Mouse (Mus musculus) adrenal gland, postnatal 14 days (tissue): ENCODE data around the gene Sowaha. TPM values are rescaled to one million over a fixed set of nuclear protein-coding genes. Genes with fewer than 3 reads are reported as not detected.
A peak's percentile ranks its signal among the peaks of the same experiment; 100 is the strongest.

Experiments used
- DNase-seq: peaks from one replicate; pipeline ENCODE4 v3.0.0; 2021; ENCODE audit warnings: mixed read lengths
- total RNA-seq: library from RNA; stranded (reverse); gene quantifications from 2 replicates; pipeline ENCODE4 v1.2.3, GENCODE M21; 2021

Gene Sowaha
- total RNA-seq, 1 experiment from 2014 or later = 1.1 TPM

DNA sequence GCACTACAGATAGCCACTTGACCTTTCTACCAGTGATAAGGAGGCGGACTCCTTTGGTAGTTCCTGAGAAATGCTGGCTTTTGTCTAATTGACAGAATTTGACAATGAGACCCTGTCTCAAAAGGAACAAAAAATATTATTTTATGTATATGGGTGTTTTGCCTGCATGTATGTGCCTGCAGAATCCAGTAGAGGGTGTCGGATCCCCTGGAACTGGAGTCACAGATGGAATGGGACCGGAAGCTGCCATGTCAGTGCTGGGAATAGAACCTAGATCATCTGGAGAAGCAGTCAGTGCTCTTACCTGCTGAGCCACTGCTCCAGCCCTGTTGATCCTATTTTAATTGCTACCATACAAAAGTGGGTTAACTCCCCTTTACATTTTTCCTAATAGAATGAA, 7.4 kb downstream of the Sowaha start:
- no peak for DNase-seq

DNA sequence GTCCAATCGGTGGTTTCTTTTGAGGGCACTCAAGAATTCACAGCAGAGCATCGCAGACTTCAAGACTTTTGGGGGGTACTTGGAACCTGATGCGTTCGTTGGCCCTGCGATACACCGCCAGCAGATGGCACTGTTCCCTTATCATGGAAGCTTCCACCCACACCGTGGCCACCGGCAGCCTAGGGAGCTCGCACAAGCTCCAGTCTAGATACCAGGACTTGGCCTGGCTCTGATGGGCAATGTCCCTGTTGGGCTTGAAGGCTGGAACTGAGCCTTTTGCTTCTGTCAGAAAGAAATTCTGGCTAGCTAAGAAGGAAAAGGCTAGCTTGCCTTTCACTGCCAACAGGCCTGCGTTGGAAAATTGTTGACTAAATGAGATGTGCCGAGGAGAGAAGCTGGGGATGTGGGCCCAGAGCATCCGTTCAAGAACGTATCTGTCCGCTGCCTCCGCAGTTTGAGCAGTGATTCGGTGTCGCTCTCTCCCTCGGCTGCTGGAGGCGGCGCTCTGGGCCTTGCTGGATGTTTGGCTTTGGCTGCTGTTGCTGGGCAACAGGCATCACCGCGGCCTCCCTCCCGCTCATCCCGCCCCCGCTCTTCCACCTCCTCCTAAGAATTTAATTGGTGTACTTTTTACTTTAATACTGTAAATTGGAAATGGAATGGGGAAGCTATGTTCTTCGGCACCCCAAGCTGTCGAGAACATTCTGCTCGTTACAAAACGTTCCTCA, 9.9 kb downstream of the Sowaha start, which contains the start of gene Gm9837:
Gm9837 (minus strand) TSS at position 512 of the 728 bp plus-strand sequence.
- DNase-seq = peak; percentile 92

DNA sequence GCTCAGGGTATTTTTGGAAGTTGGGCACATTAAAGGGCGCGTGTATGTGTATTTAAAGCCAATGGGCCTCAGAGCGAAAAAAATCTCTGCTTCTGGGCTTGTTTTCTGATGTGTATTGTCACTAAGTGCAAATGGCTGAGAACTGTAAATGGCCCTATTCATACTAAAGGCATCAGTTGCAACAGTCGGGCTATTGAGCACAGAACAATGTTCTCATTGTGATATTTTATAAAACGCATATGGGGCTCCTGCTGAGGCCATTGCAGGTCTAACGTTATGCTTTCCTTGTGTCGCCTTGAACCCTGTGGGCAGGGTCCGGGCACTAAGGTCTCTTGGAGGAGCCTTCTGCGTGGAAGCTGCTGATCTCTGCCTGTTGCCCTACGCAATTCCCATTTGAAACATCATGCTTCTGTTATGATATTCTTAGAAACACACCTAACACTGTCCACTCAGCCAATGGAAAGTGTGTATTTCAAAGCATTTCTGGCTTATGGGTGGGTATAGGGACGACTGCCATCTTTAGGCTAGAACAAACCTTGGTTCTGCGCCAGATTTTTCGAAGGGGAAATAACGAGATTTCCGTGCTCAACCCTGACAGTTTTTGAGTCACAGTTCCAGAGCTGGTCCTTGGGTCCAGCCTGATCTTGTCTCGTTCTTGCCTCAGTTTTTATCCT, 10.6 kb downstream of the Sowaha start:
- no peak for DNase-seq

DNA sequence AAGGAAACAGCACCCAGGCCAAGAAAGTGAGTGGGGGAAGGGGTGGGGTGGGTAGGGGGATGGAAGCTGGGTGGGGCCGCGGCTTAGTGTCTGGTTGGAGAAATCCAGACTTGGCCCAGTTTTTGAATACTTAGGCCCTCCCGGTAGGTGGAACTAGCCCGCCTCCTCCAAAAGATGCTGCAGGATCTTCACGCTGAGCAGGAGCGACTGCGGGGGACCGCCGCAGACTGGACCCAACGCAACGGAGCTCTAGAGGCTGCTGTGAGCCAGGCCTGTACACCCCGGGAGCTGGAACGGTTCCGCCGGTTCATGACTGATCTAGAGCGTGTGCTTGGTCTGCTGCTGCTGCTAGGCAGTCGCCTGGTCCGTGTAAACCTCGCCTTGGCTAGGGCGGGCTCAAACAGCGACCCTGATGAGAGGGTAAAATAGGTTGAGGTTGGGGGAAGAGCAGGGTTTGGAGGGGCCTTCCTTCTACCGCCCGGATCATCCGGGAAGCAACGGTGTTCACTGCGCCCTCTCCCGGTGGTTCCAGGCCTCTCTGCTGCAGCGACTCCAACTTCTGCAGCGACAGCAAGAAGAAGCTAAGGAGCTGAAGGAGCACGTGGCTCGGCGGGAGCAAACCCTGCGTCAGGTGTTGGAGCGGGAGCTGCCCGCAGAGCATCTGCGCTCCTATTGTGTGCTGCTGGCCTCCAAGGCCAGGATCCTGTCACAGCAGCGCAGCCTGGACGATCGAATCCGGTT, 13.7 kb downstream of the Sowaha start:
- peak; percentile 88 for DNase-seq

DNA sequence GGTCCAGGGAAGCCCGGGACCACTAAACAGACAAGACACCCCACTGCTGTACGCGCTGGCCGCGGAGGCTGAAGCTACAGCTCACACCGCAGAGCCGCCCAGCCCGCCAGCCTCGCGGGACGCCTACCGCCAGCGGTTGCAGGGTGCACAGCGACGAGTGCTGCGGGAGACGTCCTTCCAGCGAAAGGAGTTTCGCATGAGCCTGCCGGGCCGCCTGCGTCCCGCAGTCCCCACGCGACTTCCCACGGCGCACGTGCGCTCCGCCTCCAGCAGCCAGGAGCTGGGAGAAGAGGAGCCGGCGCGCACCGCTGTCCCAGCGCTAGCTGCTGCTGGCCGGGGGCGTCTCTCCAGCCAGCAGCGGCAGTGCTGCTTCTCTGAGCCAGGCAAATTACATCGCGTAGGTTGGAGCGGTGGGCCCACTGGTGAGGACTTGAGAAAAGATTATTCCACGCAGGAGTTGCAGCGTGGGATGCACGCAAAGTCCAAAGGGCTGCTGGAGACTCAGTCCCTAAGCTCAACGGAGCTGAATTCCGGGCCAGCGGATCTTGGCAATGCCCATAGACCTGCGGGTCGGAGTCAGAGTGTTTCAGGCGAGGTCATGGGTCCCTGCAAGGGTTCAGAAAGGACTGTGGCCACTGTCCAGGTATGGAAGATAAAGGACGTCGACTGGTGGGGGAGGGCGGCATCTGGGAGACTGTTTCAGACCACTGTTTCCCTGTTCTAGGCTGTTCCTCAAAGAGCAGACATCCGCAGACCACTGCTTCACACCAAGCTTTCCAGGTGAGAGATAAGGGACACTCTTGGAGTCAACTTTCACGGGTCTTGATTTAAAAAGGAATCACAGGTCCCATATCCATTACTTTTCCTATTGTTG, 16.3 kb downstream of the Sowaha start:
- peak; percentile 60 for DNase-seq

DNA sequence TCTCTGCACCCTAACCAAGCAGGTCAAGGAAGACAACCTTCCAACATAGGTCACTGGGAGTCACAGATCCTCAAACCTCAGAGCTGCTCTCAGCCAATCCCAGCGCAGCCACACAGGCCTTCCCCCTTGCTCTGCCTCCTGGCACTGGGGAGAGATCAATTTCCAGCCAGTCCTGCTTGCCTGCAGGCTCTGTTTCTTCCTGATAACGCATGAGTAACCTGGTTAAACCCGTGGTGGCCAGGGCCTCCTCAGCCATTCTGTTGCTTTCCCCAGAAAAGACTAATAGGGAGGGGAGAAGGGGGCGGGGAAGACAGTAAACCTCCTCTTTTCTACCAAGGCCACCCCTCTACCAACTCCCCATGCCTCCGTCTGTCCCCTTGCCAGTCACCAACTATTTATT, 18.3 kb downstream of the Sowaha start:
- peak; percentile 28 for DNase-seq

DNA sequence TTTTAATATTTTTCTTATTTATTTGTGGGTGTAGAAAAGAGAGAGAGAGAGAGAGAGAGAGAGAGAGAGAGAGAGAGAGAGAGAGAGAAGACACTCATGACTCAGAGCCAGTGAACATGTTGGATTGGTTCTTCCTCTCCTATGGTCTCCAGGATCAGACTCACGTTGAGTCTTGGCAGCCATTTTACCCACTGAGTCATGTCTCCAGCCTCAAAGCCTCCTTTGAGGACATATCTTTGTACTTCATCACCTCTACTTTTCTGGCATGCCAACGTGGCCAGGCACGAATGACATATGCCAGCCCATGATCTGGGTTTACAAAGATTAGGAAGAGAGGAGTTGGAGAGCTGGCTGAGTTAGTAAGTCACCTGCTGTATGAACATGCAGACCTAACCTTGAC, 19.9 kb downstream of the Sowaha start:
- DNase-seq = no peak

DNA sequence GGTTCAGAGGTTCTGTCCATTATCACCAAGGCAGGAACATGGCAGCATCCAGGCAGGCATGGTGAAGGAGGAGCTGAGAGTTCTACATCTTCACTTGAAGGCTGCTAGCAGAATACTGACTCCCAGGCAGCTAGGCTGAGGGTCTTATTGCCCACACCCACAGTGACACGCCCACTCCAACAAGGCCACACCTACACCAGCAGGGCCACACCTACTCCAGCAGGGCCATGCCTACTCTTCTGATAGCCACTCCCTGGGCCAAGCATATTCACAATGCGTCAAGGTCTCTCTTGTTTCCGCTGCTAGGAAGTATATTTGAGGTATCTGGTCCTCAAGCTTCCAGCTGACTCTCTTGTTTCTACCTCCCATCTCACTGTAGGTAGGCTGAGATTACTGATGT, 21.1 kb downstream of the Sowaha start:
- DNase-seq = no peak

DNA sequence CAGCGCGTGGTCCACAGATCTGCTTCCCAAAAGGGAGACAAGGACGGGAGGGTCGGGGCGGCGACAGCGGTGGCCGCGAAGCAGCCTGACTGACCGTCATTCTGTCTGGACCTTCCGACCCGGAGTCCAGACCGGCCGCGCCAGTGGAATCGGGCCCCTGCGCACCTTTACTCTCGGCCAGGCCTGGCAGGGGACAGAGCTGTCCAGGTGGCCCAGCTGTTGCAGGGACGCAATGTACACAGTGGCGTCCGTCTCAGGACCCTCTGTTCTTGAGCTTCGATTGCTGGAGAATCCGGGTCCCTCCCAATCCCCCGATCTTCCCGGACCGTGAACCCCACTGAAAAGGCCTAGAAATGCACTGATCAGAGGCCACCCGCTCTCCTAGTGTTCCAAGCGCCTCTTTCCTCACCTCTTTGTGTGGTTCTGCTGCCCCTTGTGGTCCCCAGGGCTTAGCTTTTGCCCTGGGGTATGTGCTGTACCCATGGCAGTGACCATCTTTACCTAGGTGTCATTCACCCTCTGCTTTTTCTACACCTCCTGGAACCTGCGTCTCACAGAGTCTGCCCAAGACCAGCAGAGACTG, 22.6 kb downstream of the Sowaha start:
- DNase-seq = peak; percentile 32

DNA sequence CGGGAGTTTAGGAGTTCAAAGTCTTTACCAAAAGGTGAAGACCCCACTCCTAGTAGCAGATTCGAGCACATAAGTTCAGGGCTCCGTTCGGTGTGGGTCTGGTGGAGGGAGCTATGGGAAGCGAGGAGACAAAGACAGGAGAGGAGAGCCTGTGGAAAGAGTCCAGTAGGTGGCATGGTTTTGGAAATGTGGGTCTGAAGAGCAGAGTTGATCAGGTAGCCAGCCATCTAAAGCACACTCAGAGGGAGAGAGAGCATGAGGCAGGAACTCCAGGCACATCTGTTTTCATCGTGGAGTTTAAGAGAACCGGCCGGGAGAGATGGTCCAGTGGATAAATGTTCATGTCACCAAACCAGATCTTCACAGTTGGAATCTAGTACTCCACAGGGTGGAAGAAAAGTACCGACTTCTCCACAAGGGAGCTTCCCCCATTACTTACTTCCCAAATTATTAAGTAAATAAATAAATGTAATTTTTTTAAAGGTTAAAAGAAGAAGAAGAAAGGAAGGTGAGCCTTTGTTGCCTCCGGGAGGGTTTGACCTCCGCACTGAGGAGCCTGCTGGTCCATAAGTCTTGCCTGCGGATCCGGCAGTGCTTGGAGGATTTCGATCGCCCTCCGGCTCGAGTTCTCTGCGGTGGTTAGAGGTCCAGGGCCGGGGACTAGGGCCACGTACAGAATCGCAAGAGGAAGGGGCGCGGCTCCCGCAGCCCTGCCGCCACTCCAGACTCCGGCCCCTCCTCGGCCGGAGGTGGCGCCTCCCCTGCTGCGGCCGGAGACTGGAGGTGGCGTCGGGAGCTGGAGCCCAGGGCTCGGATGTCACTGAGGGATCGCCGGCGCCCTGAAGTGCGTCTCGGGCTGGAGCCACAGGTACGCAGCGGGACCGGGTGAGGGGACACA, 23.4 kb downstream of the Sowaha start, which contains the start of the genes Gm10447 and Shroom1:
Gm10447 (minus strand) TSS at position 637 of the 898 bp plus-strand sequence.
Shroom1 (plus strand) TSS at position 732 of the 898 bp plus-strand sequence.
- peak; percentile 77 for DNase-seq

DNA sequence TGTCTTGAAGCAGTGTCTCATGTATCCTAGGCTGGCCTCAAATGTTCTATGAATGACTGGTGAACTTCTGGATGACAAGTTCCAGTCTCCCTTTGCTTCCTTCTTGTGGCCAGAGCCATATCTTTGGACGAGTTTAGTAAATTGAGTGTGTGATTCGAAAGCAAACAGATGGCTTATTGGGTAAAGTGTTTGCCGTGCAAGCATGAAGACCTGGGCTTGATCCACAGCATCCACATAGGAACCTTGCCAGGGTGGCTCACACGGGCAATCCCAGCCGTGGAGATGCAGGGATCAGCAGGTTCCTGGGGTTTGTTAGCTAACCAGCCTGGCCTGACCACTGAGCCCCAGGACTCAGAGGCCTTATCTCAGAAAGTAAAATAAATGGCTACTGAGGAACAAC, 27.0 kb downstream of the Sowaha start:
- DNase-seq = no peak

DNA sequence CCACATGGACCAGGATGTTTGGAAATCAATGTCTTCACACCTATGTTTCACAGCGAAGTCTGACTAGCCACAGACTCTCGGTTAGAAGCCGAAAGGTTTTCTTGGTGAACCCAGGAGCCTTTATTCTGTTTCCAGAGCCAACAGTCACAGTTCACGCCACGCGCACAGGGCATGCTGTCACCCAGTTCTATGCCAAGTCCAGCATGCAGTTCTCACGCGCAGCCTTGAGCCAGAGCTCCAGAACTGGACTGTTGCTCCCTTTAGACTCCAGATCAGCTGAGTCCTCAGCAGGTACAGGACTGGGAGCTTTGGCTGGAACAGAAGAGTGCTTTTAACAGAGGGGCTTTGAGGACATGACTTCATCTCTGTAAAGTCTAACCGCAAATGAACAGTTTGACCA, 27.7 kb downstream of the Sowaha start:
- peak; percentile 61 for DNase-seq

DNA sequence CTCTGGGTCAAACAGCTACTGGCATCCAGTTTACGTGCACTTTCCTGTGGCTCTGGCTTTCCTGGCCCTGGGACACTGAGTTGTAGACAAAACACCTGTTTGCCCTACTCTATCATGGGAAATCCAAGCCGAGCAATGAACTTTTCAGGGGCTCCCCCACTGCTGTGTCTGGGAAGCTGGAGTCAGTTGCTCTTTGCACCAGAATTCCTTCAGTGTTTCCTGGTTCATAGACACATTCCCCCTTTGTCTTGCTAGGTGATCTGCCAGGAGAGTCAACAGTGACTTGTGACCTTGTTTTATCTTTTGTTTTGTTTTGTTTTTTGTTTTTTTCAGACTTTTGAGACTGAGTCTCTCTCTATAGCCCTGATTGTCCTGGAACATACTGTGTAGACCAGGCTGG, 28.7 kb downstream of the Sowaha start:
- no peak for DNase-seq

DNA sequence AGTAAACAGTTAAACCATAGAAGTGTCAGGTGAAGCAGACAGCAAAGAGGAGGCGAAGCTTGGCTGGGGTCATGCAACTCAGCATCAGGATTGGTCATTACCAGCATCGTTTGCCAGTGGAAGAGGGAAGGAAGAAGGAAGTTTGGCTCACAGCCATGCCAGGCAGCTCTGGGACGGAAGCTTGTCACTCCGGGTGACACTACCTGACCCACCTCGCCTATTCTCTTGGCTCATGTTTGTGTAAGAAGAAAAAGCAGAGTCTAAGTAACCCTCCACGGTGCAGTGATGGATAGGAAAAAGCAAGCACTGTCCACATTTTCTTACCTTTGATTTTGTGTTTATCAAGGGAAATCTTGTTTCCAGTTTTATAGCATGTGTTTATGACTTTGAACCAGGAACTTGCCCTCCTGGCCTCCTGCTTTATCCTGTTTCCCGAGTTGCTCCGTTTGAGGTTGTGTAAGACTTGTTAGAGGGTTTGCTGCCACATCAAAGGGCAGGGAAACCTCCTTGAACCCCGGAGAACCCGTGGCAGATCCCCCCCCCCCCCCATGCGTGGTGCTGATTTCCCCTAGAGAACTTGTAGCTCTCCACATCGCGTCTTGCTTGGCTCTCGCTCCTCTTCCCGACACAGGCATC, 29.9 kb downstream of the Sowaha start:
- DNase-seq = no peak

DNA sequence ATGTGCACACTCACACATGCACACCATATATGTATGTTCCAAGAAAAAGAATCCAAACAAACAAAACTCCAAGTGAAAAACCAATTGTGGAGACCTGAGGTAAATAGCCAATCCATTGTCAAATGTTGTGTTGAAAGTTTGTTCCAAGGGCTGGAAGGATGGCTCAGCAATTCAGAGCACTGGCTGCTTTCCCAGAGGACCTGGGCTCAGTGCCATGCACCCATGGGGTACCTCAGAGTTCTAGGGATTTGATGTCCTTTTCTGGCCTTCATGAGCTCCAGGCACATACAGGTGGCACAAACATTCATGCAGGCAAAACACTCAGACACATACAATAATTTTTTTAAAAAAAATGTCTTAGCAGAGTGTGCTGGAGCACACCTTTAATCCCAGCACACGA, 31.5 kb downstream of the Sowaha start:
- peak; percentile 80 for DNase-seq

DNA sequence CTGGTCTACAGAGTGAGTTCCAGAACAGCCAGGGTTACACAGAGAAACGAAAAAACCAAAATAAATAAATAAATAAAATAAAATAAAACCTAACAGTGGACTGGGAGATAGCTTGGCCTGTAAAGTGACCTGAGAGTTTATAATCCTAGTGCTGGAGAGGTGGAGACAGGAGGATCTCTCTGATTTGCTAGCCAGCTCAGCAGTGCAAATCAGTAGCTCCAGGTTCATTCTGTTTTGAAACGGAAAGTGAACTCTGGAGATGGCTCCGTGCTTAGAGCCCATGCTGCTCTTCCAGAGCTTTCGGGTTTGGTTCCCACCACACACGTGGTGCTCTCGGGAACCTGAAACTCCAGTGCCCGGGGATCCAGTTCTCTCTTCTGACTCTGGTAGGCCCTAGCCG, 32.1 kb downstream of the Sowaha start:
- DNase-seq = no peak

DNA sequence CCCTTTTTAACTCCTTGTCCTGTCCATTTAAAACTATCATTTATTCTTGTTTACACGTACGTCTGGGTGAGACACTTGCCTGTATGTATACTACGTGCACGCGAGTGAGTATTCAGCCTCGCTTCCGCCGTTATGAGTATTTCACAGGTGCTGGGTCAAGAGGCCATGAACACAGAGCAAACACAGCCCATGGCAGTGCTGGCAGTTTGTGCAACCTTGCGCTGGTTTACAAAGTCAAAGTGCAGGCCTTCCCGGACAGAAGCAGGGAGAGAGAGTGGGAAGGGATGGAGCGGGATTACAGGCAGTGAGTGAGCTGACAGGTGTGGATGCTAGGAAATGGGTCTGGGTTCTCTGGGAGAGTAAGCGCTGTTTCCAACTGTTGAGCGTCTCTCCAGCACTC, 33.9 kb downstream of the Sowaha start:
- no peak for DNase-seq

DNA sequence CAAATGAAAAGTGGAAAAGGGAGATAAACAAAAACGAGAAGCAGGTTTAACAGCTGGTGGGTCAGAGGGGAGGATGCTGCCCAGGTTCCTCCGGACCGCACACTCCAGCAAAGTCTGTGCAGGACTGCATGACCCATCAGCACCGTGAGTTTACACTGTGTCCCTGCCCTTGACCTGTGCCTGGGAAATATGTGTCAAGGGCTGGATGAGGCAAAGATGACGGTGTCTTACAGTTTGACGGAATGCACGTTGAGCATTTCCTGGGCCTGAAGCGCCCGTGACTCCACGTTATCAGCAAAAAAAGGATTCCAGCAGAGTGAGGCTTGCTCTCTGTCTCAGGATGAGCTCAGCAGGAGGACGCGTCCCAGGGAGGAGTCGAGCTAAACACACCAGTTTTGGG, 34.5 kb downstream of the Sowaha start:
- peak; percentile 64 for DNase-seq

DNA sequence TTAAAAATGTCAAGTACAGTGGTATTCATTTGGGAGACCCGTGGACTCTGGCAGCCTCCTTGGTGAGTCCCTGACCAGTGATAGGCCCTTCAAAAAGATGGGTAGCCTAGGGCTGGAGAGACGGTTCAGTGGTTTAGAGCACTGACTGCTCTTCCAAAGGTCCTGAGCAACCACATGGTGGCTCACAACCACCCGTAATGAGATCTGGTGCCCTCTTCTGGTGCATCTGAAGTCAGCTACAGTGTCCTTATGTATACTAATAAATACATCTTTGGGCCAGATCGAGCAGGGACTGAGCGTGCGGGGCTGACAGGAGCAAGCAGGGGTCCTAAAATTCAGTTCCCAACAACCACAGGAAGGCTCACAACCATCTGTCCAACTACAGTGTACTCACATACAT, 36.2 kb downstream of the Sowaha start:
- DNase-seq = peak; percentile 70

DNA sequence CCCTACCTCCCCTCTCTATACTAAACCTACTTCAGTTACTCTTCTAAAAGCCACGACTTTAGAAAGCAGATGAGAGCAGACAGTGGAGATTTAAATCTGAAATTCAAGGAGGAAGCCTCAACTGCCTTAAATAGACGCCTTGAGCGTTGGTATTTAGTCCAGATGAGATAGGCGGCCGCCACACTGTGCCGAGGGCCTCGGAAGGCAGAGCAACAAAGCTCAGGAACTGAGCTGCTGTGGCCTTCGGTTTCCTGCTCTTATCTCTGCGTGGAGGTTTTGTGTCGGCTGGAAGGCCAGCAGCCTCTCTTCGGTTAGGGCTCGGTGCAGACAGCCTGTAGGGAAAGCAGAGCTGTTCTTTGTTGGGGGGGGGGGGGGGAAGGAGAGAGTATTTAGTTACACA, 38.2 kb downstream of the Sowaha start:
- peak; percentile 71 for DNase-seq
